Mouse (Mus musculus) layer of hippocampus, postnatal 25 days (tissue): ENCODE data around the gene Akr7a5. TPM values are rescaled to one million over a fixed set of nuclear protein-coding genes. Genes with fewer than 3 reads are reported as not detected.

Experiments
- DNase-seq, 2 experiments: peaks; one replicate each; pipeline ENCODE4 v3.0.0; 2022; ENCODE audit warnings: mixed read lengths in 2 of 2, low spot score in 1 of 2; ENCODE audit errors: extremely low spot score in 1 of 2
- microRNA-seq, 2 experiments: library from miRNA; unstranded; fragments of <30 nt; microRNA quantifications; one replicate each; pipeline ENCODE4 v1.2.0; 2021
- total RNA-seq, 2 experiments: library from RNA; stranded (reverse); gene quantifications; 2 replicates each; pipeline ENCODE4 v1.2.3; 2021

The Akr7a5 gene
- total RNA-seq, 2 experiments from 2014 or later, result 30.5 to 37.9 TPM

- no peak for DNase-seq
Measured at GRCm38 (mm10) chr4:139345416-139346019, 35.0 kb downstream of the Akr7a5 start.

- DNase-seq, result peak; percentile 72 to 88
Measured at GRCm38 (mm10) chr4:139351931-139352711, 41.6 kb downstream of the Akr7a5 start, which contains the start of the genes Mrto4, Emc1 and Ubr4. TSS of gene Mrto4 (minus strand) at chr4:139352576. TSS of gene Emc1 (plus strand) at chr4:139352587. TSS of gene Ubr4 (plus strand) at chr4:139352609.

GRCm38 (mm10) chr4:139352832-139353231, 42.3 kb downstream of the Akr7a5 start:
- DNase-seq, result no peak

GRCm38 (mm10) chr4:139357211-139357610, 46.7 kb downstream of the Akr7a5 start:
- no peak for DNase-seq

- DNase-seq, result no peak
Measured at GRCm38 (mm10) chr4:139360761-139361548, 50.4 kb downstream of the Akr7a5 start.

DNA sequence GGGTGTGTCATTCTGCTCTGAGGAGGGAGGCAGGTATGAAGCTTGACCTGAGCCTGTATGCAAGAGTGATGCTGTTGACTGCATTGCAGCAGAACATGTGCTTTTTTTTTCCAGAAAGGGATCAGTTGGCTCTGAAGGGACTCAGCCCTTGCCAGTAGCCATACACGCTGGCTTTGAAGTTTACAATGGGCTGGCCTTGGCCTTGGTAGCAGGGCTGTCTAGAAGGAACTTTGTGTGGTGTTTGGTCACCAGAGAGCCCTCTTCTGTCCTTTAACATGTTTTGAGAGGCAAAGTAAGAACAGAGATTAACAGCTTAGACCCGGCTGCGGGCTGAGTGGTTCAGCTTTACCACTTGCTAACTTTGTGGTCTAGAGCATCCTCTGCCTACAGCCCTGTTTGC, 56.8 kb downstream of the Akr7a5 start:
- DNase-seq, result no peak

Small RNA genes lying within 50 kb of the gene (microRNA-seq; reads per million reads assigned to microRNA genes)
- gene Gm24245, result 0 reads per million in 2 experiments
- 0.18 to 0.80 reads per million in 2 experiments for gene Gm25732

Other genes starting within 250 kb of the Akr7a5 start
- gene Htr6, start 235.2 kb upstream of the Akr7a5 start, total RNA-seq, result 1 to 10 TPM; 7.2 to 7.5 TPM
- gene Nbl1, start 217.8 kb upstream of the Akr7a5 start, total RNA-seq, result 10 to 100 TPM; 75.6 to 90.6 TPM
- gene Minos1, start 179.6 kb upstream of the Akr7a5 start, total RNA-seq, result 100 to 1,000 TPM; 186 to 223 TPM
- gene Capzb, start 117.8 kb upstream of the Akr7a5 start, total RNA-seq, result 100 to 1,000 TPM; 444 to 476 TPM
- 10 to 100 TPM; 11.6 to 12.3 TPM for gene Pqlc2, start within 50 bp of the Akr7a5 start, total RNA-seq
- 10 to 100 TPM; 45.5 to 50.6 TPM for gene Mrto4, start 41.8 kb downstream of the Akr7a5 start, total RNA-seq
- gene Emc1, start 41.8 kb downstream of the Akr7a5 start, total RNA-seq, result 10 to 100 TPM; 83.0 to 86.7 TPM
- gene Ubr4, start 41.9 kb downstream of the Akr7a5 start, total RNA-seq, result 100 to 1,000 TPM; 132 to 174 TPM
- gene Iffo2, start 219.8 kb downstream of the Akr7a5 start, total RNA-seq, result 10 to 100 TPM; 15.3 to 16.3 TPM